9 mouse cellular contexts compared by ENCODE assay signal in the genomic region with DNA sequence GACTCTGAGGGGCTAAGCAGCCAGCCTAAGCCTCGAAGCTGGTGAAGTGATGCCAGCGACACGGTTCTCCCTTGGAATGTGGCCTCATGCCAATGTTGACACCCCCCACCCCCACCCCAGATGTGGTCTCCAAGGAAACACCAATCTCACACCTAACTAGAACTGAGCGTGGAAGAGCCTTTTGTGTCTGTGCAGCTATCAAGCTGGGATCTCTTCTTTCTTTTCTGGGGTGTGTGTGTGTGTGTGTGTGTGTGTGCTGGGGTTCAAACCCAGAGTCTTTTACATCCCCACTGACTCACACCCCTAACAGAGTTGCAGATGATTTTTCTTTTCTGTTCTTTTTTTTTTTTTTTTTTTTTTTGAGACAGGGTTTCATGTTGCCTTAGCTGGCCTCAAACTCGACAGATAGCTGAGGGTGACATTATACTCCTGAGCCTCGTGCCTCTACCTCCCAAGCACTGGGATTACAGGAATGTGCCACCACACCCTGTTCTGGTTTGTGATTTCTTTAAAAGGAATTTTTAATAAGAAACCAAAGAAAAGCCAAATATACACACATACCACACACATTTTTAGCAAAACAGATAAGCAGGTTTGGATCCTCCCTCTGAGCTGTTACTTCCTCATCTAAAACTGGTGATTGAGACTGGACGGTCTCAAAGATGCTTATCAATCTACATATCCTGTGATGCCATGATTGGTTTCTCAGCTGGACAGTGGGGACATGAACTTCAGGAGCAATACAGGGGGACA. TPM values are rescaled to one million over a fixed set of nuclear protein-coding genes. Genes with fewer than 3 reads are reported as not detected.
A peak's percentile ranks its signal among the peaks of the same experiment; 100 is the strongest.
DNase-seq lines count a peak whose midpoint lies in the region; ATAC-seq lines count a peak whose summit lies in the region.
"Had no signal": no experiment of that assay in that cellular context is flagged by ENCODE, and none has a peak within 500 bp of the region (broad histone marks: within the 10 kb centered on the region; RNA-seq: fewer than 3 reads in every experiment).

No protein-coding gene starts in this region.

- no peaks in the 10 kb centered on the region for H3K9me3 ChIP-seq in forebrain, embryonic 14.5 days (replicated peaks; ENCODE audit: control insufficient read depth, low read length)
- no peaks in the 10 kb centered on the region for H3K9me3 ChIP-seq in forebrain, embryonic 13.5 days (replicated peaks)
- H3K9me3 ChIP-seq in midbrain, embryonic 14.5 days (ENCODE audit: control insufficient read depth, low read length): no peaks in the 10 kb centered on the region
- H3K9me3 ChIP-seq in midbrain, embryonic 15.5 days: no peaks in the 10 kb centered on the region
- no peaks in the 10 kb centered on the region for H3K9me3 ChIP-seq in intestine, embryonic 15.5 days

- no peak for ATAC-seq in forebrain, embryonic 14.5 days
- no peak for ATAC-seq in forebrain, embryonic 13.5 days
- no peak for ATAC-seq in midbrain, embryonic 14.5 days (ENCODE audit: low FRiP score, low TSS enrichment)
- ATAC-seq in midbrain, embryonic 15.5 days (replicated peaks): no peak
- ATAC-seq in intestine, embryonic 15.5 days: no peak

- 25% methylated on average over 7 of the region's 7 CpGs for whole genome bisulfite sequencing in forebrain, embryonic 14.5 days
- WGBS in forebrain, embryonic 13.5 days: 33% methylated on average over 7 of the region's 7 CpGs
- WGBS in midbrain, embryonic 14.5 days: 23% methylated on average over 7 of the region's 7 CpGs
- 26% methylated on average over 7 of the region's 7 CpGs for WGBS in midbrain, embryonic 15.5 days
- 33% methylated on average over 7 of the region's 7 CpGs for WGBS in intestine, embryonic 15.5 days

- H3K4me1 ChIP-seq in forebrain, embryonic 14.5 days (ENCODE audit: control insufficient read depth, insufficient read depth, low read length): peaks cover 5% of the 10 kb centered on the region; the same call in 1 of the 2 replicates
- peaks cover 25% of the 10 kb centered on the region for H3K4me1 ChIP-seq in forebrain, embryonic 13.5 days
- H3K4me1 ChIP-seq in midbrain, embryonic 14.5 days (ENCODE audit: control insufficient read depth, insufficient read depth, low read length): 0 out of 2 replicates have a peak, but pooled peaks cover 3% of the 10 kb centered on the region
- peaks cover 2% of the 10 kb centered on the region; the same call in 1 of the 2 replicates for H3K4me1 ChIP-seq in midbrain, embryonic 15.5 days
- H3K4me1 ChIP-seq in intestine, embryonic 15.5 days (replicated peaks): peaks cover 22% of the 10 kb centered on the region

- no peak overlapping the region for H3K4me2 ChIP-seq in forebrain, embryonic 14.5 days (ENCODE audit: low read length)
- no peak overlapping the region for H3K4me2 ChIP-seq in forebrain, embryonic 13.5 days
- no peak overlapping the region for H3K4me2 ChIP-seq in midbrain, embryonic 14.5 days (ENCODE audit: low read length)
- no peak overlapping the region for H3K4me2 ChIP-seq in midbrain, embryonic 15.5 days
- no peak overlapping the region for H3K4me2 ChIP-seq in intestine, embryonic 15.5 days (replicated peaks)

- no peaks in the 10 kb centered on the region for H3K27me3 ChIP-seq in forebrain, embryonic 14.5 days (replicated peaks; ENCODE audit: control insufficient read depth, insufficient read depth, low read length)
- no peaks in the 10 kb centered on the region for H3K27me3 ChIP-seq in forebrain, embryonic 13.5 days
- H3K27me3 ChIP-seq in midbrain, embryonic 14.5 days (ENCODE audit: control insufficient read depth, insufficient read depth, low read length): no peaks in the 10 kb centered on the region
- no peaks in the 10 kb centered on the region for H3K27me3 ChIP-seq in midbrain, embryonic 15.5 days (replicated peaks)
- no peaks in the 10 kb centered on the region for H3K27me3 ChIP-seq in intestine, embryonic 15.5 days (replicated peaks)
- H3K27me3 ChIP-seq in splenic B cell, adult 2 months (ENCODE audit: control insufficient read depth, insufficient read depth, low read length, poor library complexity, severe bottlenecking): no peaks in the 10 kb centered on the region

- no peak overlapping the region for H3K27ac ChIP-seq in forebrain, embryonic 14.5 days (ENCODE audit: low read depth, low read length)
- no peak overlapping the region for H3K27ac ChIP-seq in forebrain, embryonic 13.5 days
- H3K27ac ChIP-seq in midbrain, embryonic 14.5 days (replicated peaks; ENCODE audit: low read depth, low read length): no peak overlapping the region
- no peak overlapping the region for H3K27ac ChIP-seq in midbrain, embryonic 15.5 days
- peak overlapping the region; percentile 97 for H3K27ac ChIP-seq in intestine, embryonic 15.5 days

- H3K4me3 ChIP-seq in forebrain, embryonic 14.5 days (ENCODE audit: low read depth, low read length): no peak overlapping the region
- no peak overlapping the region for H3K4me3 ChIP-seq in forebrain, embryonic 13.5 days
- H3K4me3 ChIP-seq in midbrain, embryonic 14.5 days (replicated peaks; ENCODE audit: low read depth, low read length): no peak overlapping the region
- no peak overlapping the region for H3K4me3 ChIP-seq in midbrain, embryonic 15.5 days
- H3K4me3 ChIP-seq in intestine, embryonic 15.5 days (replicated peaks): no peak overlapping the region
- H3K4me3 ChIP-seq: erythroblast, embryonic 14.5 days had no signal

- DNase-seq in forebrain, embryonic 14.5 days (ENCODE audit: low spot score): peak; percentile 29
- peak; percentile 21 for DNase-seq in midbrain, embryonic 14.5 days
- peak; percentile 58 for DNase-seq in splenic B cell, adult 2 months (ENCODE audit: low read depth, low spot score)
- DNase-seq in cerebellum, postnatal 10 days: no peak
- no peak for DNase-seq in thymus, postnatal 36 days

- H3K9ac ChIP-seq in forebrain, embryonic 14.5 days (ENCODE audit: low read length): no peak overlapping the region
- H3K9ac ChIP-seq in forebrain, embryonic 13.5 days: no peak overlapping the region
- H3K9ac ChIP-seq in midbrain, embryonic 14.5 days (replicated peaks; ENCODE audit: low read length): no peak overlapping the region
- H3K9ac ChIP-seq in midbrain, embryonic 15.5 days: no peak overlapping the region
- H3K9ac ChIP-seq in intestine, embryonic 15.5 days: no peak overlapping the region

- H3K36me3 ChIP-seq in forebrain, embryonic 14.5 days (ENCODE audit: control insufficient read depth, insufficient read depth, low read length): no peaks in the 10 kb centered on the region
- no peaks in the 10 kb centered on the region for H3K36me3 ChIP-seq in forebrain, embryonic 13.5 days (ENCODE audit: poor library complexity, severe bottlenecking)
- H3K36me3 ChIP-seq in midbrain, embryonic 14.5 days (ENCODE audit: control insufficient read depth, insufficient read depth, low read length): no peaks in the 10 kb centered on the region
- no peaks in the 10 kb centered on the region for H3K36me3 ChIP-seq in midbrain, embryonic 15.5 days (replicated peaks)
- H3K36me3 ChIP-seq in intestine, embryonic 15.5 days: no peaks in the 10 kb centered on the region
- peaks cover 2% of the 10 kb centered on the region; the same call in 1 of the 2 replicates for H3K36me3 ChIP-seq in splenic B cell, adult 2 months (ENCODE audit: control insufficient read depth, insufficient read depth, low read length, poor library complexity, severe bottlenecking)

RNA-seq across cellular contexts. Expression of a gene that starts 29.6 kb away (rescaled TPM):
- 3.6 and 3.9 TPM in 2 replicates for polyA plus RNA-seq in forebrain, embryonic 14.5 days (2014; fragmentation: Nextera tagmentation; extraction: Ambion mirVana)
- polyA plus RNA-seq in forebrain, embryonic 13.5 days (2015; fragmentation: Nextera tagmentation; extraction: Ambion mirVana): 4.9 and 5.5 TPM in 2 replicates
- polyA plus RNA-seq in midbrain, embryonic 14.5 days (2014; fragmentation: Nextera tagmentation; extraction: Ambion mirVana): 2.9 and 4.6 TPM in 2 replicates
- 4.5 and 5.0 TPM in 2 replicates for polyA plus RNA-seq in midbrain, embryonic 15.5 days (2015; fragmentation: Nextera tagmentation; extraction: Ambion mirVana)
- 11.0 and 11.2 TPM in 2 replicates for polyA plus RNA-seq in intestine, embryonic 15.5 days (2015; fragmentation: Nextera tagmentation; extraction: Ambion mirVana)

RNA-seq across cellular contexts. Expression of a gene that starts 30.3 kb away (rescaled TPM):
- not detected in 2 replicates for polyA plus RNA-seq in forebrain, embryonic 14.5 days (2014; fragmentation: Nextera tagmentation; extraction: Ambion mirVana)
- 0.14 TPM in 1 of 2 replicates, not detected in the other for polyA plus RNA-seq in forebrain, embryonic 13.5 days (2015; fragmentation: Nextera tagmentation; extraction: Ambion mirVana)
- polyA plus RNA-seq in midbrain, embryonic 14.5 days (2014; fragmentation: Nextera tagmentation; extraction: Ambion mirVana): 0.55 and 1.00 TPM in 2 replicates
- polyA plus RNA-seq in midbrain, embryonic 15.5 days (2015; fragmentation: Nextera tagmentation; extraction: Ambion mirVana): 1.0 and 1.7 TPM in 2 replicates
- not detected in 2 replicates for polyA plus RNA-seq in intestine, embryonic 15.5 days (2015; fragmentation: Nextera tagmentation; extraction: Ambion mirVana)
- polyA plus RNA-seq: erythroblast, embryonic 14.5 days had no signal

RNA-seq across cellular contexts. Expression of a gene that starts 36.7 kb away (rescaled TPM):
- 5.8 and 6.3 TPM in 2 replicates for polyA plus RNA-seq in forebrain, embryonic 14.5 days (2014; fragmentation: Nextera tagmentation; extraction: Ambion mirVana)
- polyA plus RNA-seq in forebrain, embryonic 13.5 days (2015; fragmentation: Nextera tagmentation; extraction: Ambion mirVana): 21.2 and 21.5 TPM in 2 replicates
- 1.5 and 2.6 TPM in 2 replicates for polyA plus RNA-seq in midbrain, embryonic 14.5 days (2014; fragmentation: Nextera tagmentation; extraction: Ambion mirVana)
- 2.3 and 2.7 TPM in 2 replicates for polyA plus RNA-seq in midbrain, embryonic 15.5 days (2015; fragmentation: Nextera tagmentation; extraction: Ambion mirVana)
- polyA plus RNA-seq in intestine, embryonic 15.5 days (2015; fragmentation: Nextera tagmentation; extraction: Ambion mirVana): 9.1 and 9.6 TPM in 2 replicates

Comparison
In these comparisons a context has a peak if more than half of its experiments do, and no peak if none do; other contexts are left out.
1. DNase-seq: peak in forebrain, embryonic 14.5 days (single experiment), midbrain, embryonic 14.5 days (single experiment) and splenic B cell, adult 2 months (single experiment); none in cerebellum, postnatal 10 days (0 of 2) and thymus, postnatal 36 days (0 of 2).